Mouse (Mus musculus): ENCODE measurements at regions not wholly inside any gene's neighbourhood (a gene's known extent, or its start where the extent isn't known, plus 50 kb on each side); places are given as distances from the start of the nearest gene placed in this dataset.

- Histone ChIP-seq H3ac (ENCODE audit: control insufficient read depth, insufficient read length) (no peak overlapping the region), H3K79me2 (ENCODE audit: control insufficient read depth, insufficient read depth) (no peaks in the 10 kb centered on the region), H3K27me3 (ENCODE audit: control insufficient read depth, insufficient read depth, insufficient read length) (no peaks in the 10 kb centered on the region), H3K36me3 (ENCODE audit: control insufficient read depth, insufficient read depth) (no peaks in the 10 kb centered on the region), H3K4me3 (no peak overlapping the region), H3K4me2 (ENCODE audit: low read depth) (no peak overlapping the region)
- TF ChIP-seq MYOD1 (IDR thresholded peaks at IDR 0.05; ENCODE audit: control insufficient read depth in 1 of 3, insufficient read length in 2 of 3, low read depth in 2 of 3) (no peak), MAX (IDR thresholded peaks at IDR 0.05; ENCODE audit: low read depth) (no peak), USF1 (IDR thresholded peaks at IDR 0.05; ENCODE audit: low read depth) (no peak)
These were observed 177.4 kb upstream of the Hes1 start for GRCm38 (mm10) chr16:29886755-29887154.

GRCm38 (mm10) chr16:29889346-29889745 lies 174.8 kb upstream of the Hes1 start:
- Histone ChIP-seq H3K27me3 (ENCODE audit: control insufficient read depth, insufficient read depth, insufficient read length) (no peaks in the 10 kb centered on the region), H3K79me2 (ENCODE audit: control insufficient read depth, insufficient read depth) (no peaks in the 10 kb centered on the region), H3K36me3 (ENCODE audit: control insufficient read depth, insufficient read depth) (no peaks in the 10 kb centered on the region), H3K4me3 (no peak overlapping the region), H3ac (ENCODE audit: control insufficient read depth, insufficient read length) (no peak overlapping the region), H3K4me2 (ENCODE audit: low read depth) (no peak overlapping the region)
- TF ChIP-seq POLR2A (IDR thresholded peaks at IDR 0.05; ENCODE audit: insufficient read length, low read depth) (no peak), TCF12 (IDR thresholded peaks at IDR 0.05; ENCODE audit: insufficient read depth, poor library complexity, severe bottlenecking) (no peak), REST (IDR thresholded peaks at IDR 0.05; ENCODE audit: insufficient read depth, insufficient read length) (no peak)

- TF ChIP-seq MYOD1 (IDR thresholded peaks at IDR 0.05; ENCODE audit: control insufficient read depth in 1 of 3, insufficient read length in 2 of 3, low read depth in 2 of 3) (no peak), CEBPB (IDR thresholded peaks at IDR 0.05; ENCODE audit: insufficient read depth, poor library complexity, severe bottlenecking) (no peak), E2F4 (IDR thresholded peaks at IDR 0.05; ENCODE audit: insufficient read depth) (no peak), SRF (IDR thresholded peaks at IDR 0.05; ENCODE audit: control insufficient read depth, insufficient read length, low read depth) (no peak), REST (IDR thresholded peaks at IDR 0.05; ENCODE audit: insufficient read depth, insufficient read length) (no peak), POLR2A (IDR thresholded peaks at IDR 0.05; ENCODE audit: insufficient read length, low read depth) (no peak)
- Histone ChIP-seq H3K36me3 (ENCODE audit: control insufficient read depth, insufficient read depth) (no peaks in the 10 kb centered on the region), H3K4me3 (no peak overlapping the region), H3K4me2 (ENCODE audit: low read depth) (no peak overlapping the region), H3K79me2 (ENCODE audit: control insufficient read depth, insufficient read depth) (no peaks in the 10 kb centered on the region), H3K27me3 (ENCODE audit: control insufficient read depth, insufficient read depth, insufficient read length) (no peaks in the 10 kb centered on the region), H3ac (ENCODE audit: control insufficient read depth, insufficient read length) (no peak overlapping the region)
These were observed 172.7 kb upstream of the Hes1 start for GRCm38 (mm10) chr16:29891472-29891871.

- Histone ChIP-seq H3K36me3 (ENCODE audit: control insufficient read depth, insufficient read depth) (no peaks in the 10 kb centered on the region), H3K27me3 (ENCODE audit: control insufficient read depth, insufficient read depth, insufficient read length) (no peaks in the 10 kb centered on the region), H3ac (ENCODE audit: control insufficient read depth, insufficient read length) (no peak overlapping the region), H3K79me2 (ENCODE audit: control insufficient read depth, insufficient read depth) (no peaks in the 10 kb centered on the region), H3K4me2 (ENCODE audit: low read depth) (no peak overlapping the region), H3K4me3 (no peak overlapping the region)
- TF ChIP-seq POLR2AphosphoS2 (IDR thresholded peaks at IDR 0.05; ENCODE audit: insufficient read length, low read depth) (no peak), SRF (IDR thresholded peaks at IDR 0.05; ENCODE audit: control insufficient read depth, insufficient read length, low read depth) (no peak), MAX (IDR thresholded peaks at IDR 0.05; ENCODE audit: low read depth) (no peak), POLR2A (IDR thresholded peaks at IDR 0.05; ENCODE audit: insufficient read length, low read depth) (no peak), REST (IDR thresholded peaks at IDR 0.05; ENCODE audit: insufficient read depth, insufficient read length) (no peak), MYOD1 (IDR thresholded peaks at IDR 0.05; ENCODE audit: control insufficient read depth in 1 of 3, insufficient read length in 2 of 3, low read depth in 2 of 3) (no peak), TCF12 (IDR thresholded peaks at IDR 0.05; ENCODE audit: insufficient read depth, poor library complexity, severe bottlenecking) (no peak), USF1 (IDR thresholded peaks at IDR 0.05; ENCODE audit: low read depth) (no peak), CEBPB (IDR thresholded peaks at IDR 0.05; ENCODE audit: insufficient read depth, poor library complexity, severe bottlenecking) (no peak), E2F4 (IDR thresholded peaks at IDR 0.05; ENCODE audit: insufficient read depth) (no peak), TCF3 (IDR thresholded peaks at IDR 0.05; ENCODE audit: insufficient read length, low read depth) (no peak)
These were observed 170.0 kb upstream of the Hes1 start for GRCm38 (mm10) chr16:29893871-29894828.

- H3K4me3 ChIP-seq: no peak overlapping the region
- H3ac ChIP-seq (ENCODE audit: control insufficient read depth, insufficient read length): no peak overlapping the region
- TF ChIP-seq MYOD1 (IDR thresholded peaks at IDR 0.05; ENCODE audit: control insufficient read depth in 1 of 3, insufficient read length in 2 of 3, low read depth in 2 of 3) (no peak), E2F4 (IDR thresholded peaks at IDR 0.05; ENCODE audit: insufficient read depth) (no peak), POLR2AphosphoS2 (IDR thresholded peaks at IDR 0.05; ENCODE audit: insufficient read length, low read depth) (no peak), MYOG (IDR thresholded peaks at IDR 0.05; ENCODE audit: control insufficient read depth in 1 of 3, insufficient read depth in 1 of 3, insufficient read length in 2 of 3, low read depth in 2 of 3) (no peak), USF1 (IDR thresholded peaks at IDR 0.05; ENCODE audit: low read depth) (no peak), POLR2A (IDR thresholded peaks at IDR 0.05; ENCODE audit: insufficient read length, low read depth) (no peak), TCF12 (IDR thresholded peaks at IDR 0.05; ENCODE audit: insufficient read depth, poor library complexity, severe bottlenecking) (no peak), REST (IDR thresholded peaks at IDR 0.05; ENCODE audit: insufficient read depth, insufficient read length) (no peak), CEBPB (IDR thresholded peaks at IDR 0.05; ENCODE audit: insufficient read depth, poor library complexity, severe bottlenecking) (no peak), SRF (IDR thresholded peaks at IDR 0.05; ENCODE audit: control insufficient read depth, insufficient read length, low read depth) (no peak), TCF3 (IDR thresholded peaks at IDR 0.05; ENCODE audit: insufficient read length, low read depth) (no peak), MAX (IDR thresholded peaks at IDR 0.05; ENCODE audit: low read depth) (no peak)
- H3K36me3 ChIP-seq (ENCODE audit: control insufficient read depth, insufficient read depth): no peaks in the 10 kb centered on the region
- no peak overlapping the region for H3K4me2 ChIP-seq (ENCODE audit: low read depth)
- no peaks in the 10 kb centered on the region for H3K79me2 ChIP-seq (ENCODE audit: control insufficient read depth, insufficient read depth)
- no peaks in the 10 kb centered on the region for H3K27me3 ChIP-seq (ENCODE audit: control insufficient read depth, insufficient read depth, insufficient read length)
These were observed 167.8 kb upstream of the Hes1 start for GRCm38 (mm10) chr16:29896393-29896792.
